Mouse (Mus musculus) inflammation-experienced regulatory T-cells, adult 16 weeks (primary cell): Measurements from ENCODE around the gene H2al1n. TPM values are rescaled to one million over a fixed set of nuclear protein-coding genes. Genes with fewer than 3 reads are reported as not detected.

Experiments used
- polyA plus RNA-seq: library from polyadenylated mRNA; unstranded; fragments of 100-300 nt; shearing (Covaris generic); gene quantifications from one replicate; pipeline ENCODE4 v1.2.1, GENCODE M21; 2017

The H2al1n gene
- not detected for polyA plus RNA-seq

DNA sequence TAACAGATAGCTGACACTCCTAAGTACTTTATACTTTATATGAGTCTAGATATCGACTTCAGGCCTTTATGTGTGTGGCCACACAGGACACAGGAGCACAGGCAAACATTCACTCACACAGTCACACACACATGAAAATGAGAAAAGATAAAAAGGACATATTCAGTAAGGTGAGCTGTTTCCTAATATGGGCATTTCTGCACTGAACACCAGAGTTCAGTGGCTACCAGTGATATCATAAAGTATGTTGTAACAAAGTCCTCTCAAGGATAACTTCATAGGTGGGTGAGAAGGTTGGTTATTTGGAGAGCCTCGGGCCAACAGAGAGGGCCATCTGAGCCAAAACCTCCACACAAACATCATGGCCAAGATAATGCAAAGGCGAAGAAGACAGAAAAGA is at the start of gene H2al1n:
Gene H2al1n (plus strand): TSS at position 301 of the 400 bp plus-strand sequence.

